Mouse (Mus musculus) left cerebral cortex, adult 11 months (tissue): ENCODE results near the gene Rae1.

Source experiments
- DNase-seq: peaks from one replicate; pipeline ENCODE4 v3.0.0; 2022; ENCODE audit warnings: low spot score

The Rae1 gene

DNA sequence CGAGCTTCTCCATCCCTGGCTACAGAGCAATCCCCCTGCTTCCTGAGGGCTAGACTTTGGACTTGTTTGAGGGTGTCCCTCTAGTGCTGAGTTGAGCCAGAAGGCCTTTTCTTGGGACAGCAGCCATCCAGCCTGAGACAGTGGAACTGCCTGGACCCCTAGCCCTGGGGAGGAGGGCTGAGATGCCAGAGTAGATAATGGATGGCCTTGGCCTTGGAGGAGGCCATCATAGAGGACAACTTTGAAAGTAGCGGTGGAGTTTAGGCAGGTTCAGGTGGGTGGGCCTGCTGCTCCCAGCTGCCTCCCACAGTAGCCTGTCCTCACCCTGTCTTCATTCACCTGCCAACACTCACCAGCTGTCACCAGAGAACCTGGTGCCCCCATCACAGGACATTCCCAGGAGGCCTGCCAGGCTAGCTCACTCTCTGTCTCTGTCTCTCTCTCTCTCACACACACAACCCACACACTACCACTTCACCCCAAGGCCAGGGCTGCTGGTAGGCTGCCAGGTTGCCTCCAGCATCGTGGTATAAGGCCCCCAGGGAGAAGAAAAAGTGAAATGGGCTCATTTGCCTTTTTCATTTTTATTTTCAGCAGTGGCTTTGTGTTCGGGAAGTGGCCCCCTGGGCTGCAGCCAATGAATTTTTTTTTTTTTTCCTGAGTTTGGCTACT lies 28.0 kb downstream of the Rae1 start:
- no peak for DNase-seq

- DNase-seq, result no peak
Measured at GRCm38 (mm10) chr2:173028508-173029031, 28.7 kb downstream of the Rae1 start.

DNA sequence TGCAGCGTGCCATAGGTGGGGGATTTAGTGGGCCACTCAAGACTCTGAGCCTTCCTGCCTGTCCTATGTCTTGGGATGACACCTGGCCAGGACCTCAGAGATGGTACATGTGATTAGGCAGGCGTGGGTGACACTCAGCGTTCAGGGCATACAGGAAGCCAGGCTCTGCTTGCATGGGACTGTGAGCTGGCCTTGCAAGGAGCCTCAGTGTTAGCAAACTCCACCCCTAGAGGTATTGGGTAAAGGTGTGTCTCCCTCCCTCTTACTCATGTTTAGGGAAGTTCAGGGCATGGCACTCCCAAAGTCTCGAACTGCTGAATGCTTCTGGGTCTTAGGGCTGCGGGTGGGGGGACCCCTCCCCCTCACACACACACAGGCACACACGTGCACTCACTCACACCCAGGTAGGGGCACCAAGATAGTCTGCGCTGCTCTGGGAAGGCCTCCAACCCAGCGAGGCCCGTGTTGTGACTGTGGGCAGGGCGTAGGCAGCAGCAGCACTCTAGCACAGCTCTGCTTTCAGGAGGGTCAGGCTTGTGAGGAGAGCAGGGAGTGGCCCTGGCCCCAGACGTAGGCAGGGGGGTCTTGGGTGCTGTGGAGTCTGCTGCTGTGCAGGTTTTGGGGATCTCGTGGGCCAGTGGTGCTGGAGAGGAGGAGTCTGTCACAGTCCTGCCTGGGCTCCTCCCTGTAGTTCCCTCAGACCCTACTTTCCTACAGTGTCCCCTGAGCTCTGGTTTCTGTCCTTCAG lies 30.8 kb downstream of the Rae1 start:
- no peak for DNase-seq

DNA sequence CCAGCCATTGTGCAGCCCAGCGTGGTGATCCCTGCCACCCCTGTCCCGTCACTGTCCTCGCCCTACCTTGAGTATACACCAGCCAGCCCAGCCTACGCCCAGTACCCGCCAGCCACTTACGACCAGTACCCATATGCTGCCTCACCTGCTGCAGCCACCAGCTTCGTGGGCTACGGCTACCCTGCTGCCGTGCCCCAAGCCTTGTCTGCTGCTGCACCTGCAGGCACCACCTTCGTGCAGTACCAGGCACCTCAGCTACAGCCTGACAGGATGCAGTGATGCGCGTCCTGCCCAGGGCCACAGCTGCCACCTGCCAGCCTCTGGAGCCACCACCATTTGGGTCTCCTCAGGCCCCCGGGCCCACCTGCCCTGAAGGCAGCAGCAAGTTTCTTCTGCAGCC lies 33.6 kb downstream of the Rae1 start:
- no peak for DNase-seq

DNA sequence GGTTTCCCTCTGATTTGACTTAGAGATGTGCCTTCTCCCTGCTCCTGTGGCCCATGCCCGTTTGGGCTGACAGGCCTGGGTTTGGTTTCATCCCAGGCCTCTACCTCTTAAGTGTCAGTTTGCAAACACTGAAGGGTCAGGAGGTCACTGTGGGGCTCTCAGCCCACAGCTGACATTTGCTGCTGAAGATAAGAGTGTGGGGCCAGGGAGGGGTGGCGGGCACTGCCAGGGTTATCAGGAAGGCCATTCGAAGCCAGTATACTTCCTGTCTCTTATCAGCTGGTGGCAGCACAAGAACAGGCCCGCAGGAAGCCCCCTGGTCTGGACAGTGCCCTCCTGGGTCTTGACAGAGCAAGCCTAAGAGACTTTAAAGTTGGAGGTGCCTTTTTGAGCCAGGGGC lies 35.1 kb downstream of the Rae1 start:
- DNase-seq, result no peak

- DNase-seq, result no peak
Measured at GRCm38 (mm10) chr2:173035653-173036052, 35.7 kb downstream of the Rae1 start.

- DNase-seq, result no peak
Measured at GRCm38 (mm10) chr2:173036055-173036454, 36.1 kb downstream of the Rae1 start.

GRCm38 (mm10) chr2:173036611-173037010 lies 36.7 kb downstream of the Rae1 start:
- no peak for DNase-seq

- DNase-seq, result no peak
Measured at GRCm38 (mm10) chr2:173037347-173037746, 37.4 kb downstream of the Rae1 start.

DNA sequence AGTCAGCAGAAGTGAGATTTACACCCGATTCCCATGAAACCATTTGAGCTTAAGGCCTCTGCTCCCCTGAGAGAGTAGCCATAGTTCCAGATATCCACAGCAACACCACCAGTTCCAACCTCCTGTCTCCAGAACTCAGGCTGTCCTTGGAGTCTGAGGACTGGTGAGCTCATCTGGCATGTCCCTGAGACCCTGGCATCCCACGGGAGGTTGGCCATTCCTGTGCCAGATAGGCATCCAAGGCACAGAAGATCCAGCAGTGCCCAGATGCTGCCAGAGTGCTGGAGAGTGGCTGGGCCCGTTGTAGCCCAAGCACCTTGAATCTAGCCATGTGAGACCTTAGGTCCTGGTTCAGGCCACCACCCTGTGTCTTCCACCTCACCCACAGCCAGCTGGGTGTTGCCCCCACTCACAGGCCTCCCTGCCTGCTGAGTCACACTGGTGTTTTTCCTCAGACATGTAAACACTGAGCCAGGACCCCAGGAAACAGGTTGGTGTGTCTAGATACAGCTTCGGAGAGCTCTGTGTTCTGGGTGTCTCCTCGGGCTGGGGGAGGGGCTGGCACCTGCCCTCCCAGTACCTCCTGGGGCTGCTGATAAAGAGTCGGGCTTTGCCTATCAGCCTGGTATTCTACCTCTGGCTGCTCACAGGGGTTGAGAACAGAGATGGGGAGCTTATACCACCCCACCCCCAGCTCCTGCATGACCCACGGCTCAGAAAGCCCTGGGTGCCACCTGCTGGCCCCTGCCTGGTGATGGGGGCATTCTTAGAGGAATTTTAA lies 38.1 kb downstream of the Rae1 start:
- no peak for DNase-seq

DNA sequence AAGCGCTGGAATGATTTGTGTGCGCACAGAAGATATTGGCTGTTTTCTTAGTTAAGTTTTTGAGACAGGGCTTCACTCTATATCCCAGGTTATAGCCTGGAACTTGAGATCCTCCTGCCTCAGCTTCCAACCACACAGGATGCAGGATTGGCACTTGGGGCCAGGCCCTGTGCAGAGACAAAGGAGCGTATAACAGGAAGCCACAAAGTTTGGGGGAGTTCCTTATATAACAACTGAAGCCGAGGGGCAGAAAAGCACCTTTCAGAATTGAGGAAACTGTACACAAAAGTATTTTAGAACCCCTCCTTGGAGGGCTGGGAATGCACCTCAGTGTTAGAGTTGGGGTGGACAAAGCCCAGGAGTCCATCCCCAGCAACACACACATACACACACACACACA lies 39.1 kb downstream of the Rae1 start:
- no peak for DNase-seq

DNA sequence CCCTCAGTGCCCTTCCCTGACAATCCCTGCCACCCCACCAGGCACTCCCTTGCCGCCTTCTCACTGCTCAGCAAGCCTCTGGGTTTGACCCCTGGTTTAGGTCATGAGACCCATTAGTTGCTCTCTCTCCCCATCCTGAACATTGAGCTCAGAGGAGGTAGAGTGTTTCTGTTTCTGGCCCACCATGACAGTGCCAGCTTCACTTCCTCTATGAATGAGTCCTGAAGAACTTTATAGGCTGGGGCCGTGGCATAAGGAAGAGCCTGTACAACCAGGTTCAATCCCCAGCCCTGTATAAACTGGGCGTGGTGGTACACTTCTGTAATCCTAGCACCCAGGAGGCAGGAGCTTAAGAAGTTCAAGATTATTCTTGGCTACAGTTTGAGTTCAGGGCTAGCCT lies 40.9 kb downstream of the Rae1 start:
- DNase-seq, result no peak

- no peak for DNase-seq
Measured at GRCm38 (mm10) chr2:173041242-173041641, 41.3 kb downstream of the Rae1 start.

DNA sequence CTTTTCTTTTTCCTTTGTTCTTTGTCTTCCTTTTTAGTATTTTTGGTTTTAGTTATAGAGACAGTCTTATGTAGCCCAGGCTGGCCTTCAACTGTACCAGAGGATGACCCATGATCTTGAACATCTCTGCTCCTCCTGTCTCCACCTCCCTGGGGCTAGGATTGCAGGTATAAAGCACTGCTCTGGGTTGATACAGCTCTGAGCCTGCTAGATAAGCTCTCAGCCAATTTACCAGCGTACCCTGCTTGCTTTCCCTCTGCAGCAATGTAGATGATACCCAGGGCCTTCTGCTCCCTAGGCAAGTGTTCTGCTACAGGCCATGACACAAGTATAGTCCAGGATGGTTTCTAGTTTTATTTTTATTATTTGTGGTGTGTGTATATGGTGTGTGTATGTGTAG lies 42.0 kb downstream of the Rae1 start:
- DNase-seq, result no peak

DNA sequence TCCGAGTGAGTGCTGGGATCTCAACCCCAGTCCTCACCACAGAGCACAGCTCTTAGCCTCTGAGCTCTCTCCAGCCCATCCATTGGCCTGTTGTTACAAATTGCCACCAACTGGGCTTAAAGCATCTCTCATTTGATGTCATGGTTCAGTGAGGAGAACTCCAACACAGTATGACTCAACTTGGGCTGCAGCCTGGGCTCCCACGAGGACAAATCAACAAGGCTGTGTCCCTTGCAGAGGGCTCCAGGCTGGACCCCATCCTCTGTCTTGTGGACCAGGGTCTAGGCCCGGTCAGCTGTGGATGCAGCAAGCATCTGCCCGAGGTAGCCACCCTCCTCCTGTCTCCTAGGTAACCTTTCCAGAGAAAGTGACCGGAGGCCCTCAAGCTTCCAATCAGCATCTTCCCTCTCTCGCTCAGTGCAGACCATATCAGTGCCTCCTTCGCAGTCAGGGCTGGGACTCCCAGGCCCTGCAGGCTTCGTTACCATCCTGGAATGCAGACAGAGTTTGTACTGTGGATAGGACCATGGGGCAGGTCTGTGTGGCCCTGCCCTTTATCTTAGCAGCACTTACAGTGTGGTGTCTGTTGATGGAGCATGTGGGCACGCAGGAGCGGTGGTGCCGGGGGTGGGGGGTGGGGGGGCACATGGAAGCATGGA lies 42.7 kb downstream of the Rae1 start:
- DNase-seq, result no peak

DNA sequence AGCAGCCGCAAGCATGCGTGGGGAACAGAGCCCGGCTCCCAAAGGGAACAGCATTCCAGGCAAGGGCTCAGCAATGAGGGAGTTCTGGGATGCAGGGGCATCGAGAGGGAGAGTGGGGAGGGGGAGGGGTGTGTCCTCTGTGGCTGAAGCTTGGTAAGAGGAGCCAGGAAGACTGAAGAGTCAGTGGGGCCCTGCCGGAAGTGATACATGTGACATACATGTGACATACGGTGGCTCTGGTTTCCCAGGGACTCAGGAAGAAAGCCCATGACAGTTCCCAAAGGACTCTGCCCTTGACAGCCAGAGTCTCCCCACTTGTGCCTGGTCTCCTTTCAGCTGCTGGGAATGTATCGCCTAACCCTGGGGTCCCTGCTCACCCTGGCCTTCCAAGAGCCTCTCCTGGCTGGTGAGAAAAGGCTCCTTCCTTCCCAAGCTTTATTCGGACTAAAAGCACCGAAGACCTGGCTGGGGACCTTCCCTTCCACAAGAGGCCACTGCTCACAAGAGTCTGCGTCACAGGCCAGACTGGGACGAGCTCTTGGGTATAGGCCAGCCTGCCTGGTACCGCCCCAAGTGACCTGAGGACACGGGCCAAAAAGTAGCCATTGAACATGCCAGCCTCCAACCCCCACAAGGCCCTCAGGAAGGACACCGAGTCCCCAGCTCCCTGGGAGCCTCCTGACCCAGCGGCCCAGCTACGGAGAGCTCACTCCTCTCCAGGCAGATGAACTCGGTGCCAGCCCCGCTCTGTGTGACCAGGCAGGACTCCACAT lies 44.5 kb downstream of the Rae1 start:
- no peak for DNase-seq

GRCm38 (mm10) chr2:173046582-173047297 lies 46.8 kb downstream of the Rae1 start:
- no peak for DNase-seq

- DNase-seq, result no peak
Measured at GRCm38 (mm10) chr2:173047471-173047870, 47.6 kb downstream of the Rae1 start.

DNA sequence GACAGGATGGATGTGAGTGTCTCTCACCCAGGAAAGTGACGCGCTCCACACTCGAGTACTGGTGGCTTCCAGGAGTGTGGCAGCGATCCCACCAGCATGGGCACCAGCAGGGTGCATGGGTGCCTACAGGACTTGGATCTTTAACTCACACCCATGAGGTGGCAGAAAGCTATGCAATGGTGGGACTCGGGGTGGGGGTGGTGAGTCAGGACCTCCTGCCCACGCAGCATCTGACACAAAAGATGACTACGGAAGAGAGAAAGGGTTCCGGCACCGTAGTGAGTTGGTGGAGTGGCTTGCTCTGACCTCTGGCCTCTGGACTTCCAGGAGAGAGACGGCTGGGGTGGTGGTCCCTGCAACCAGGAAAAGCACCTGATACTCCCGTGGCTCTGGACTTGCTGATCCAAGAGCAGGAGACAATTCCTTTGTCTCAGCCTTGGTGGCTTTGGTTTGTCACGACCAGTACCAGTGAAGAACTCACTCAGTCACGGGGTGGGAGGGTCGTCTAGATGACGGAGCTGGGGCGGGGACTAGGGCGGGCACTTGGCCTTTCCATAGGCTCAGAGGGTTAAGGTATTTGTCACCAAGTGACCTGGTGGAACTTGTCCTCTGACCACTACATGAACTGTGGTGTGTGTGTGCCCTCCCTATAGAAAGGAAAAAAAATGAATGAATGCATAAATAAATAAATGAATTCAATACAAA lies 48.3 kb downstream of the Rae1 start:
- DNase-seq, result no peak

GRCm38 (mm10) chr2:173049231-173049630 lies 49.3 kb downstream of the Rae1 start:
- DNase-seq, result no peak
